Mouse (Mus musculus): ENCODE data around the gene Kcnk2. TPM values are rescaled to one million over a fixed set of nuclear protein-coding genes. Genes with fewer than 3 reads are reported as not detected.

Kcnk2 gene
- total RNA-seq, 2 experiments from 2014 or later: 37.8 to 43.4 TPM

Small RNA genes lying within 50 kb of the gene (microRNA-seq; reads per million reads assigned to microRNA genes)
- 0 reads per million in 2 experiments for gene Gm24092
